ENCODE assay signal across 11 mouse cellular contexts in the genomic region with DNA sequence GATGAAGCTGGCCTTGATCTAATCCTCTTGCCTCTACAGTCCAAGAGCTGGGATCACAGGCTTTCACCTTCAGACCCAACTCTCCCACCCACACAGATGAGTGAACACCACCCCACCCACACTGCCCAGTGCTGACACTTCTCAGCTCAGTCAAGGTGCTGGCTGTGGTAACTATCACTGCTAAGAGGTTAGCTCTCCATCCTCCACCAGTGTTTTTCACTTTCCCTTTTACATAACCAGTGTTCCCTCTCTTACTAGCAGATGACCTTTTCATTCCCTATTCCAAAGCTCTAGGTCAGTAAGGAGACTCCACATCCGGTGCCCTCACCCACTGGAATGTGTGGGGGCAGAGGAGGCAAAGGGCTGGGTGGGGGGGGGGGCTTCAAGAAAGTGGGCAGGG. TPM values are rescaled to one million over a fixed set of nuclear protein-coding genes. Genes with fewer than 3 reads are reported as not detected.
DNase-seq lines count a peak whose midpoint lies in the region; ATAC-seq and TF ChIP-seq lines count a peak whose summit lies in the region.
"Had no signal": no experiment of that assay in that cellular context is flagged by ENCODE, and none has a peak within 500 bp of the region (broad histone marks: within the 10 kb centered on the region; RNA-seq: fewer than 3 reads in every experiment).

No protein-coding gene starts in this region.

- peak overlapping the region; percentile 35; the same call in 1 of the 2 replicates for H3K27ac ChIP-seq in embryonic facial prominence, embryonic 10.5 days (replicated peaks)
- H3K27ac ChIP-seq in kidney, postnatal 0 days = peak overlapping the region; percentile 67
- H3K27ac ChIP-seq: liver, embryonic 14.5 days; midbrain, embryonic 12.5 days had no signal

- peaks cover 51% of the 10 kb centered on the region for H3K4me1 ChIP-seq in embryonic facial prominence, embryonic 10.5 days
- H3K4me1 ChIP-seq in kidney, postnatal 0 days (replicated peaks; ENCODE audit: insufficient read depth, low read length) = peaks cover 31% of the 10 kb centered on the region

- peak overlapping the region; percentile 85; the same call in 1 of the 2 replicates for H3K4me3 ChIP-seq in embryonic facial prominence, embryonic 10.5 days
- no peak overlapping the region for H3K4me3 ChIP-seq in kidney, postnatal 0 days (replicated peaks; ENCODE audit: low read depth, low read length)
- H3K4me3 ChIP-seq: midbrain, embryonic 12.5 days had no signal

- no peak for ATAC-seq in kidney, postnatal 0 days (replicated peaks; ENCODE audit: low FRiP score, low read depth)

- peak; percentile 36 for DNase-seq in cerebellum, adult 9-10 months
- DNase-seq in cerebellum, postnatal 14 days = no peak
- peak; percentile 57 for DNase-seq in kidney, adult 9 months
- DNase-seq in kidney, adult 8-10 months = no peak
- DNase-seq in embryonic facial prominence, embryonic 10.5 days (ENCODE audit: low spot score) = no peak
- DNase-seq in kidney, postnatal 0 days (ENCODE audit: low spot score) = no peak
- no peak for DNase-seq in urinary bladder, postnatal 36 days (ENCODE audit: low spot score in 2 of 2)
- DNase-seq in right cerebral cortex, adult 18-20 months = no peak
- DNase-seq: cerebellum, postnatal 25 days had no signal

- H3K36me3 ChIP-seq in embryonic facial prominence, embryonic 10.5 days (replicated peaks) = peaks cover 37% of the 10 kb centered on the region
- peaks cover 15% of the 10 kb centered on the region; the same call in 1 of the 2 replicates for H3K36me3 ChIP-seq in kidney, postnatal 0 days (ENCODE audit: insufficient read depth, low read length)

- 52% methylated on average over 1 of the region's 1 CpGs for WGBS in embryonic facial prominence, embryonic 10.5 days
- WGBS in kidney, postnatal 0 days = 29% methylated on average over 1 of the region's 1 CpGs

- TF ChIP-seq CTCF in kidney, postnatal 0 days (IDR thresholded peaks at IDR 0.05; ENCODE audit: low read depth) = no peak

- no peaks in the 10 kb centered on the region for H3K27me3 ChIP-seq in embryonic facial prominence, embryonic 10.5 days (replicated peaks; ENCODE audit: low read depth, poor library complexity, severe bottlenecking)
- no peaks in the 10 kb centered on the region for H3K27me3 ChIP-seq in kidney, postnatal 0 days (ENCODE audit: insufficient read depth, low read length)
- H3K27me3 ChIP-seq: midbrain, embryonic 12.5 days had no signal

- H3K9ac ChIP-seq in kidney, postnatal 0 days (ENCODE audit: low read depth, low read length) = no peak overlapping the region
- H3K9ac ChIP-seq: liver, embryonic 14.5 days; midbrain, embryonic 12.5 days had no signal

- no peak overlapping the region for H3K4me2 ChIP-seq in kidney, postnatal 0 days (ENCODE audit: low read length)

- no peaks in the 10 kb centered on the region for H3K9me3 ChIP-seq in embryonic facial prominence, embryonic 10.5 days
- no peaks in the 10 kb centered on the region for H3K9me3 ChIP-seq in kidney, postnatal 0 days (replicated peaks; ENCODE audit: low read length)
- H3K9me3 ChIP-seq: midbrain, embryonic 12.5 days had no signal

RNA-seq across cellular contexts. Expression of a gene that starts 1.4 kb away (rescaled TPM):
- 11.2 and 11.9 TPM in 2 replicates for polyA plus RNA-seq in embryonic facial prominence, embryonic 10.5 days (2016; fragmentation: Nextera tagmentation; extraction: Ambion mirVana)
- 12.9 and 15.0 TPM in 2 replicates for polyA plus RNA-seq in kidney, postnatal 0 days (2015; fragmentation: Nextera tagmentation; extraction: Ambion mirVana)

RNA-seq across cellular contexts. Expression of a gene that starts 2.6 kb away (rescaled TPM):
- polyA plus RNA-seq in embryonic facial prominence, embryonic 10.5 days (2016; fragmentation: Nextera tagmentation; extraction: Ambion mirVana) = 185 and 186 TPM in 2 replicates
- polyA plus RNA-seq in kidney, postnatal 0 days (2015; fragmentation: Nextera tagmentation; extraction: Ambion mirVana) = 272 and 276 TPM in 2 replicates

RNA-seq across cellular contexts. Expression of a gene that starts 12.4 kb away (rescaled TPM):
- polyA plus RNA-seq in embryonic facial prominence, embryonic 10.5 days (2016; fragmentation: Nextera tagmentation; extraction: Ambion mirVana) = 1.8 and 2.7 TPM in 2 replicates
- 3.8 TPM in 2 replicates for polyA plus RNA-seq in kidney, postnatal 0 days (2015; fragmentation: Nextera tagmentation; extraction: Ambion mirVana)

RNA-seq across cellular contexts. Expression of a gene that starts 20.5 kb away (rescaled TPM):
- polyA plus RNA-seq in embryonic facial prominence, embryonic 10.5 days (2016; fragmentation: Nextera tagmentation; extraction: Ambion mirVana) = 274 and 319 TPM in 2 replicates
- polyA plus RNA-seq in kidney, postnatal 0 days (2015; fragmentation: Nextera tagmentation; extraction: Ambion mirVana) = 1,350 and 1,394 TPM in 2 replicates

RNA-seq across cellular contexts. Expression of a gene that starts 29.7 kb away (rescaled TPM):
- polyA plus RNA-seq in embryonic facial prominence, embryonic 10.5 days (2016; fragmentation: Nextera tagmentation; extraction: Ambion mirVana) = 11.8 and 12.0 TPM in 2 replicates
- polyA plus RNA-seq in kidney, postnatal 0 days (2015; fragmentation: Nextera tagmentation; extraction: Ambion mirVana) = 7.7 and 8.2 TPM in 2 replicates

Comparison
In these comparisons a context has a peak if more than half of its experiments do, and no peak if none do; other contexts are left out.
1. DNase-seq: peak in cerebellum, adult 9-10 months (single experiment) and kidney, adult 9 months (single experiment); none in cerebellum, postnatal 14 days (0 of 2), kidney, adult 8-10 months (0 of 2), embryonic facial prominence, embryonic 10.5 days (single experiment), kidney, postnatal 0 days (single experiment), urinary bladder, postnatal 36 days (0 of 2) and right cerebral cortex, adult 18-20 months (single experiment).